Mouse (Mus musculus): ENCODE data around the gene Apoo. TPM values are rescaled to one million over a fixed set of nuclear protein-coding genes. Genes with fewer than 3 reads are reported as not detected.
"Not testable (repeated sequence)": the region's sequence is repeated elsewhere in the genome, so short reads cannot be mapped to it uniquely, and the experiment has no call there.

The Apoo gene
- total RNA-seq (2017), result 23.5 and 24.0 TPM in 2 replicates

- peak; percentile 99 for ATAC-seq (replicated peaks in 1 of 2; ENCODE audit: insufficient read depth in 1 of 2, low FRiP score in 2 of 2, low TSS enrichment in 1 of 2, low read depth in 1 of 2, poor library complexity in 2 of 2, severe bottlenecking in 2 of 2)
These were observed at the start of gene Apoo, which contains the start of gene Fam90a1b for GRCm38 (mm10) chrX:94366670-94367241. Apoo (plus strand) TSS chrX:94367117. Fam90a1b (minus strand) TSS chrX:94366777.

DNA sequence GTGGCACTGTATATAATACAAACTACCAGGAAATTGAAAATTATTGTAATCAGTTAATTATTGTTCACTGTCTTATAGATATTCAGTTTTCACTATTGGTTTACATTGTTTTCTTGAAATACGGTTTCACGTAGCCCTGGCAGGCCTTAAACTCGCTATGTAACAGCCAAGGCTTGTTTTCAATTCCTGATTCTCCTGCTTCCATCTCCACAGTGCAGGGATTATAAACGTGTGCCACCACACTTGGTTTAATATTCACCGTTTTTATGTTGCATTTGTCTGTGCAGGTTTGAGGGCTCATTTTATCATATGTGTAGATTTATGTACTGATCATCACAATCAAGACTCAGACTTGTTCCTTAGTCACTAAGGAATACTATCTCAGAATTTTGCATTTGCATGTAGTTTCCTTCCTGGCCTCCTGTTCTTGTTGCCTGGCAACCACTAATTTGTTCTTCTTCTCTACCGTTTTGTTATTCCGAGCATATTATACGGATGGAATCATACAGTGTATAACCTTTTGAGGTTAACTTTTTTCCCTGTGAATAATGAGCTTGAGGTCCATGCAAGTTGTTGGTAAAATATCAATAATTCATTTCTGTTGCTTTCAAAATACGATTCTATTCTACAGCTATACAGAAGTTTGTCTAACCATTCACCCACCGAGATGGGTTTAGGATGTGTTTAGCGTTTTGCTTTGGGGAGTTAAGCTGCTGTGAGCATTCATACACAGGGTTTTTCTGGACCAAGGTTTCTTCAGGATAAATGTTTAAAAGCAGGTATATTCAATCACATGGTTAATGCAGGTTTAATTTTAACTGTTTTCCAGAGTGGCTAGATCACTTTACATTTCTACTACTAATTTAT is 45.6 kb upstream of the Apoo start:
- ATAC-seq (replicated peaks in 1 of 2; ENCODE audit: insufficient read depth in 1 of 2, low FRiP score in 2 of 2, low TSS enrichment in 1 of 2, low read depth in 1 of 2, poor library complexity in 2 of 2, severe bottlenecking in 2 of 2), result no peak

GRCm38 (mm10) chrX:94343638-94344037 is 23.3 kb upstream of the Apoo start:
- ATAC-seq (replicated peaks in 1 of 2; ENCODE audit: insufficient read depth in 1 of 2, low FRiP score in 2 of 2, low TSS enrichment in 1 of 2, low read depth in 1 of 2, poor library complexity in 2 of 2, severe bottlenecking in 2 of 2), result not testable (repeated sequence)

- ATAC-seq (replicated peaks in 1 of 2; ENCODE audit: insufficient read depth in 1 of 2, low FRiP score in 2 of 2, low TSS enrichment in 1 of 2, low read depth in 1 of 2, poor library complexity in 2 of 2, severe bottlenecking in 2 of 2), result no peak
These were observed 1.5 kb upstream of the Apoo start for GRCm38 (mm10) chrX:94365381-94365925.

GRCm38 (mm10) chrX:94366029-94366428 is 888 bp upstream of the Apoo start:
- ATAC-seq (replicated peaks in 1 of 2; ENCODE audit: insufficient read depth in 1 of 2, low FRiP score in 2 of 2, low TSS enrichment in 1 of 2, low read depth in 1 of 2, poor library complexity in 2 of 2, severe bottlenecking in 2 of 2), result no peak

- ATAC-seq (replicated peaks in 1 of 2; ENCODE audit: insufficient read depth in 1 of 2, low FRiP score in 2 of 2, low TSS enrichment in 1 of 2, low read depth in 1 of 2, poor library complexity in 2 of 2, severe bottlenecking in 2 of 2), result peak; percentile 14 to 20; a peak in 1 of 4 replicates
These were observed 331 bp downstream of the Apoo start for GRCm38 (mm10) chrX:94367248-94367647.

GRCm38 (mm10) chrX:94378734-94379133 is 11.8 kb downstream of the Apoo start:
- ATAC-seq (replicated peaks in 1 of 2; ENCODE audit: insufficient read depth in 1 of 2, low FRiP score in 2 of 2, low TSS enrichment in 1 of 2, low read depth in 1 of 2, poor library complexity in 2 of 2, severe bottlenecking in 2 of 2), result no peak

DNA sequence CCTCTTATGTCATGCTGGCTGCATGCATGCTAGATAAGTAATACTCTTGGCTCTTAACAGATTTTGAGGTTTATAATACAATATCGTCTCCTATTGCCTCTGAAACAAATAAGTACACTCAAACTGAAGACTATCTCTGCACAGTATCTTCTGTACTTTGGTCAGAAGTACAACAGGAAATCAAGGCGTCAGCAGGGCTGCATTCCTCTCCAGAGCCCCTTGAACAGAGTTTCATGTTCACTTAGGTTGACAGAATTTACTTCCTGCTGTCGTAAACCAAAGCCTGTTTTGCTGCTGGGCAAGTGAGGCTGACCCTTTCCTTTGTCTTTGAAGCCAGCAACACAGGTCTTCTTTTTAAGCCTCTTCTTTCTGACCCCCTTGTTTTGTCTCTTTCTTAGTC is 42.1 kb downstream of the Apoo start:
- ATAC-seq (replicated peaks in 1 of 2; ENCODE audit: insufficient read depth in 1 of 2, low FRiP score in 2 of 2, low TSS enrichment in 1 of 2, low read depth in 1 of 2, poor library complexity in 2 of 2, severe bottlenecking in 2 of 2), result no peak

DNA sequence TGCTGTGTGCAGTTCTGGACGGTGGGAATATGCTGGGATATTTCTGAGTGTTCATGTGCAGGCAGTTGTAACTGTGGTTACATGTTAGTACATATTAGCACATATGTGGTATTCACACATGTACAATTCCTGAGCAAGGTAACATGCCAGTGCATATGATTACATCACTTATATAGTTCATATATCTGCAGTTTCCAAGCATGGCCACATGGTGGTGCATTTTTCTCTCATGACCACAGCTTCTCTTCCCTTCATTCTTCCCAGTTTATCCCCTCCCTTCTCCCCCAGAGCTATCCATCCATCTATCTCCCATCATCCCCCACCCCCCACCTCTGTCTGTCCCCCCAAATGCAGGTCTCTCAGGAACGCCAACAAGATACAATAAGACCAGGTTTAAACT is 53.3 kb downstream of the Apoo start:
- ATAC-seq (replicated peaks in 1 of 2; ENCODE audit: insufficient read depth in 1 of 2, low FRiP score in 2 of 2, low TSS enrichment in 1 of 2, low read depth in 1 of 2, poor library complexity in 2 of 2, severe bottlenecking in 2 of 2), result no peak

- peak; percentile 62 to 81 for ATAC-seq (replicated peaks in 1 of 2; ENCODE audit: insufficient read depth in 1 of 2, low FRiP score in 2 of 2, low TSS enrichment in 1 of 2, low read depth in 1 of 2, poor library complexity in 2 of 2, severe bottlenecking in 2 of 2)
These were observed 64.8 kb downstream of the Apoo start for GRCm38 (mm10) chrX:94431548-94432375.

DNA sequence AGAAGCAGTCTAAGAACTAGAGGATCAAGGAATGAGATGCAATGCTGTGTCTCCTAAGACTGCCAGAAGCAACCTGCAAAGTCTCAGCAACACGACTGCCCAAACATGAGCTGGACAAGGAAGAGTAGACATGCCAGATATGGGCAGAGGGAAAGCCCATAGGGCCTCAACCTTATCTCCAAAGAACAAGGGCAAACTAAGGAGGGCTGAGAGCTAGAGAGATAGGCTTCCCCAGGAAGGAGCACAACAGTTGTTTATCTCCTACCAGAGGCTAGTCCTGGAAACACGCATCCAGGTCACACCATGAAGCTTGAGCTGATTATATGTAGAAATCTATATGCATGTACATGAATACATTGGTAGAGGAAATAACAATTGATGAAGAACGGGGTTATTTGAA is 78.5 kb downstream of the Apoo start:
- ATAC-seq (replicated peaks in 1 of 2; ENCODE audit: insufficient read depth in 1 of 2, low FRiP score in 2 of 2, low TSS enrichment in 1 of 2, low read depth in 1 of 2, poor library complexity in 2 of 2, severe bottlenecking in 2 of 2), result not testable (repeated sequence)

GRCm38 (mm10) chrX:94446021-94446420 is 79.1 kb downstream of the Apoo start:
- not testable (repeated sequence) for ATAC-seq (replicated peaks in 1 of 2; ENCODE audit: insufficient read depth in 1 of 2, low FRiP score in 2 of 2, low TSS enrichment in 1 of 2, low read depth in 1 of 2, poor library complexity in 2 of 2, severe bottlenecking in 2 of 2)

DNA sequence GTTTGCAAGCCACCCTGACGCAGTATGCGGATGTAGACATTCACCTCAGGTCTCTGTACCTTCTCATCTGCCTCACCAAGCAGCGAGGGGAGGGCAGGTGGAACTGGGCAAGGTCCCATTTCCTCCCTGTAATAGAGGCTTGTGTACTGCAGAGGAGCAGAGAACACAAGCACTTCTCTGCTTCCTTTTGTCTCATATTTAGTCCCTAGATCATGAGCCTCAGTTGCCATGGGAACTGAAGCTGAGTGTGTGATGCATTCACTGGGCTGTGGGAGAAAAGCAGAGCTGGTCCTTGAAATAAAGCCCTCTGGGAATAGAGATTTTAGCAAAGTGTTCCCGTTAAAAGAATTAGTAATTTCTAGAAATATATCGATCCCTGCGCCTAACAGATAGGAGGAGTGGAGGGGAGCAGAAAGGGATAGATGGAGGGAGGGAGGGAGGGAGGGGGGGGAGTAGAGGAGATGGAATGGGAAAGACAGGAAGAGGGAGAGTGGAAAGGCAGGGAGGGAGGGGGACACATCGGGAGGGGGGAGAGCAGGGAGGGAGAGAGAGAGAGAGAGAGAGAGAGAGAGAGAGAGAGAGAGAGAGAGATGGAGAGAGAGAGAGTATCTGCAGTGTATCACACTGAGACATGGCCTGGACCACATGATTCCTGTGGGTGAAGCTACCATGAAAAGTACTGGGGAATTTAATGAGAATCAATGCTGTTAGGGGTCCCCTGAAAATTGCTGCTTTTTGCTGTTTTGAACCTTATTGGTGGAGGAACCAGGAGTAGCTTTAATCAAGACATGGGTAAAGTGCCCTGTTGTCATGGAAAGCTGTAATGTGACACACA is 83.3 kb downstream of the Apoo start:
- not testable (repeated sequence) for ATAC-seq (replicated peaks in 1 of 2; ENCODE audit: insufficient read depth in 1 of 2, low FRiP score in 2 of 2, low TSS enrichment in 1 of 2, low read depth in 1 of 2, poor library complexity in 2 of 2, severe bottlenecking in 2 of 2)

DNA sequence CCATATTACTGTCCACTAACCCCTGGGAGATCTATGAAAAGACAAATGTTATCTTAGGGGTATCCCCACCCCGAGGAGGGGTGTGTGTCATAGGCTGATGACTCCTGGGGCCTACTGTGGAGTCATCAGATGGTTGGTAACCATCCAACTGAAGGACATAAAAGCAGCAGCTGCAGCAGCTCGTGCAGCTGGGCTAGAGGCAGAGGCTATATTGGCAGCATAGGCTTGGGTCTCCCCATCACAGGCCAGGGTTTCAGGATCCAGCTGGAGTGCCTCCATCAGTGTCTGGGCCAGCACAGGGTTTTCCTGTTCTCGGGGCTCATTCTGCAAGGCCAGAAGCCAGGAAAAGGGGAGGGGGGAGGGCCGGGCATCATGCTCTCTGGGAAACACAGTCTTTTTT is 92.4 kb downstream of the Apoo start:
- no peak for ATAC-seq (replicated peaks in 1 of 2; ENCODE audit: insufficient read depth in 1 of 2, low FRiP score in 2 of 2, low TSS enrichment in 1 of 2, low read depth in 1 of 2, poor library complexity in 2 of 2, severe bottlenecking in 2 of 2)

DNA sequence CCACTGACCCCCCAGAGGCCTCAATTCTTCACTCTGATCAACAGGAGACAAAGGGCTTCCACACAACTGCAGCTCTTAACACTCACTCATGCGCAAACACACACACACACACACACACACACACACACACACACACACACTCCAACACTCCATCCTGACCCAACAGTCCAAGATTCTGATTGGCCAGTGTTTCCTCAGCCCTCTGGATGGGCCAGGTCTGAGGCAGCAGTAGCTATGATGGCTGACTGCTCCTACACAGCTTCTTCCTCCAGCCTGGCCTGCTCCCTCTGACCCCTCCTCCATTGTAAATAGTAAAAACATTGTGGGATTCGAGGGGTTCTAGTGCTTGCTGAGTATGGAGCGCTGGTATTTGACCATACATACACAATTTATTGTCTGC is 94.6 kb downstream of the Apoo start:
- not testable (repeated sequence) for ATAC-seq (replicated peaks in 1 of 2; ENCODE audit: insufficient read depth in 1 of 2, low FRiP score in 2 of 2, low TSS enrichment in 1 of 2, low read depth in 1 of 2, poor library complexity in 2 of 2, severe bottlenecking in 2 of 2)

DNA sequence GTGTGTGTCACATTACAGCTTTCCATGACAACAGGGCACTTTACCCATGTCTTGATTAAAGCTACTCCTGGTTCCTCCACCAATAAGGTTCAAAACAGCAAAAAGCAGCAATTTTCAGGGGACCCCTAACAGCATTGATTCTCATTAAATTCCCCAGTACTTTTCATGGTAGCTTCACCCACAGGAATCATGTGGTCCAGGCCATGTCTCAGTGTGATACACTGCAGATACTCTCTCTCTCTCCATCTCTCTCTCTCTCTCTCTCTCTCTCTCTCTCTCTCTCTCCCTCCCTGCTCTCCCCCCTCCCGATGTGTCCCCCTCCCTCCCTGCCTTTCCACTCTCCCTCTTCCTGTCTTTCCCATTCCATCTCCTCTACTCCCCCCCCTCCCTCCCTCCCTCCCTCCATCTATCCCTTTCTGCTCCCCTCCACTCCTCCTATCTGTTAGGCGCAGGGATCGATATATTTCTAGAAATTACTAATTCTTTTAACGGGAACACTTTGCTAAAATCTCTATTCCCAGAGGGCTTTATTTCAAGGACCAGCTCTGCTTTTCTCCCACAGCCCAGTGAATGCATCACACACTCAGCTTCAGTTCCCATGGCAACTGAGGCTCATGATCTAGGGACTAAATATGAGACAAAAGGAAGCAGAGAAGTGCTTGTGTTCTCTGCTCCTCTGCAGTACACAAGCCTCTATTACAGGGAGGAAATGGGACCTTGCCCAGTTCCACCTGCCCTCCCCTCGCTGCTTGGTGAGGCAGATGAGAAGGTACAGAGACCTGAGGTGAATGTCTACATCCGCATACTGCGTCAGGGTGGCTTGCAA is 95.9 kb downstream of the Apoo start:
- not testable (repeated sequence) for ATAC-seq (replicated peaks in 1 of 2; ENCODE audit: insufficient read depth in 1 of 2, low FRiP score in 2 of 2, low TSS enrichment in 1 of 2, low read depth in 1 of 2, poor library complexity in 2 of 2, severe bottlenecking in 2 of 2)
